Mouse (Mus musculus) myocyte (in vitro differentiated cells): ENCODE data around the gene Bicc1. TPM values are rescaled to one million over a fixed set of nuclear protein-coding genes. Genes with fewer than 3 reads are reported as not detected.
A peak's percentile ranks its signal among the peaks of the same experiment; 100 is the strongest.

Experiments
- H3K27me3 ChIP-seq: one replicate; pipeline ENCODE4 v1.6.1; 2011; ENCODE audit not compliant: control insufficient read depth, insufficient read depth, insufficient read length
- H3K36me3 ChIP-seq: one replicate; pipeline ENCODE4 v1.6.1; 2011; ENCODE audit not compliant: control insufficient read depth, insufficient read depth
- H3K4me2 ChIP-seq: one replicate; pipeline ENCODE4 v1.6.1; 2011; ENCODE audit warnings: low read depth, control low read depth
- H3K4me3 ChIP-seq: one replicate; pipeline ENCODE4 v1.5.1; 2011; ENCODE audit warnings: mild to moderate bottlenecking, control low read depth, moderate library complexity
- H3K79me2 ChIP-seq: one replicate; pipeline ENCODE4 v1.6.1; 2011; ENCODE audit not compliant: control insufficient read depth, insufficient read depth
- H3ac ChIP-seq: one replicate; pipeline ENCODE4 v1.6.1; 2011; ENCODE audit not compliant: control insufficient read depth, insufficient read length
- CEBPB ChIP-seq: IDR thresholded peaks from 2 replicates; pipeline ENCODE4 v1.6.1; 2011; ENCODE audit warnings: mild to moderate bottlenecking, moderate library complexity; ENCODE audit not compliant: poor library complexity, insufficient read depth, severe bottlenecking
- E2F4 ChIP-seq: IDR thresholded peaks from one replicate; pipeline ENCODE4 v1.6.1; 2011; ENCODE audit warnings: mild to moderate bottlenecking, control low read depth, moderate library complexity; ENCODE audit not compliant: insufficient read depth
- MAX ChIP-seq: IDR thresholded peaks from one replicate; pipeline ENCODE4 v1.6.1; 2011; ENCODE audit warnings: low read depth, mild to moderate bottlenecking, control low read depth
- MYOD1 ChIP-seq, 3 experiments: IDR thresholded peaks; one replicate each; pipeline ENCODE4 v1.6.1; 2011; ENCODE audit warnings: control low read depth in 2 of 3, low read depth in 2 of 3, mild to moderate bottlenecking in 2 of 3, moderate library complexity in 1 of 3; ENCODE audit not compliant: insufficient read length in 2 of 3, control insufficient read depth in 1 of 3
- MYOG ChIP-seq, 3 experiments: IDR thresholded peaks; one replicate each; pipeline ENCODE4 v1.6.1; 2011; ENCODE audit warnings: control low read depth in 2 of 3, low read depth in 2 of 3, mild to moderate bottlenecking in 2 of 3; ENCODE audit not compliant: insufficient read length in 2 of 3, control insufficient read depth in 1 of 3, insufficient read depth in 1 of 3
- POLR2A ChIP-seq: IDR thresholded peaks from one replicate; pipeline ENCODE4 v1.6.1; 2011; ENCODE audit warnings: low read depth, mild to moderate bottlenecking, control low read depth, moderate library complexity; ENCODE audit not compliant: insufficient read length
- POLR2AphosphoS2 ChIP-seq: IDR thresholded peaks from one replicate; pipeline ENCODE4 v1.6.1; 2011; ENCODE audit warnings: low read depth, control low read depth; ENCODE audit not compliant: insufficient read length
- REST ChIP-seq: IDR thresholded peaks from one replicate; pipeline ENCODE4 v1.6.1; 2011; ENCODE audit warnings: mild to moderate bottlenecking, control low read depth, moderate library complexity; ENCODE audit not compliant: insufficient read depth, insufficient read length
- SRF ChIP-seq: IDR thresholded peaks from one replicate; pipeline ENCODE4 v1.6.1; 2011; ENCODE audit warnings: low read depth; ENCODE audit not compliant: control insufficient read depth, insufficient read length
- TCF12 ChIP-seq: IDR thresholded peaks from one replicate; pipeline ENCODE4 v1.6.1; 2011; ENCODE audit warnings: mild to moderate bottlenecking, control low read depth; ENCODE audit not compliant: poor library complexity, insufficient read depth, severe bottlenecking
- TCF3 ChIP-seq: IDR thresholded peaks from one replicate; pipeline ENCODE4 v1.6.1; 2011; ENCODE audit warnings: low read depth, control low read depth; ENCODE audit not compliant: insufficient read length
- USF1 ChIP-seq: IDR thresholded peaks from one replicate; pipeline ENCODE4 v1.6.1; 2011; ENCODE audit warnings: low read depth, mild to moderate bottlenecking, control low read depth, moderate library complexity
- polyA plus RNA-seq: library from polyadenylated mRNA; unstranded; fragments of >200 nt; fragmentation: generic; extraction: Trizol; gene quantifications from one replicate; pipeline ENCODE4 v1.2.1, GENCODE M21; 2012; ENCODE audit warnings: missing spikeins

The Bicc1 gene
- polyA plus RNA-seq, 1 experiment = 4.6 TPM

DNA sequence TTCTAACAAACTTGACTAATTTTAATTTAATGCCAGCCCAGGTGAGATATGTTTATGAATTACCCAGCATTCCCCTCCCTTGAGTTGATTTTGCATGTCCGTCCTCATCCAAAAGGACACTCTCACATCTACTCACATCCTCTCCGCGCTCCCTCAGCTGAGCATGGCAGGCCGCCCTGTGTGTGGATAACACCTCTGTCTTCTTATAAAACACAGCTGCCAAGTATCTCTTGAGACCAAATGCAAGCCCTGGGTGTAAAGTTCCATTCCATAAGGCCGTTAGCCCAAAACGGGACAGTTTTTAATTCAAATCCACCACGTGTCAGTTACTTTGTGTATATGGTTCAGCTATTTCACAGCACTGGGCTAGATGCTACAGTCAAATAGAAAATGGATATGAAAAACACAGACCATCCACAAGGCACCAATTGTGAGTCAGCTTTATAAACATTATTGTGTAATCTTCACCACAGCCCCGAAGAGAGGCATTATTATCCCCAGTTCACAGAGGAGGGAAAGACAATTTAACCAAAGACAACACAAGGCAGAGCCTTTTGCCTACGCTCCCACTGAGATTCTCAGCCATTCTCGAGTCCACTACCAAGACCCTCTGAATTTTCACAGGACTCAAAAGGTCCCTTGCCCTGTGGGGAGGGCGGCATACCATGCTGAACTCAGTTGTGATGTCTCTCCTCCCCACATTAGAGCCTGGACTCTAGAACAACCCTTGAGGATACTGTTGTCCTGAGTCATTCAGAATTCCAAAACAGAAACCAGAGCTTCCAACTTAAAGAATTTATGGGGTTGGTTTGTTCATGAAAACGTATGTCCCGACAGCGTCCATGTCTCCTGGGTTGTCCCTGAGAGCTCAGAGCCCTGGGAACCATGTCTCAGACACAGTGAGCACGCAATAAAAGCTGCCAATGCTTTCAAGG is 12.6 kb downstream of the Bicc1 start:
- Histone ChIP-seq H3K79me2 (no peaks in the 10 kb centered on the region), H3K36me3 (no peaks in the 10 kb centered on the region), H3K4me2 (peak overlapping the region; percentile 90), H3ac (no peak overlapping the region), H3K27me3 (no peaks in the 10 kb centered on the region), H3K4me3 (peak overlapping the region; percentile 1)
- peak; percentile 91 for TF ChIP-seq CEBPB
- TF ChIP-seq USF1 = peak; percentile 6
- TF ChIP-seq POLR2AphosphoS2 = no peak

DNA sequence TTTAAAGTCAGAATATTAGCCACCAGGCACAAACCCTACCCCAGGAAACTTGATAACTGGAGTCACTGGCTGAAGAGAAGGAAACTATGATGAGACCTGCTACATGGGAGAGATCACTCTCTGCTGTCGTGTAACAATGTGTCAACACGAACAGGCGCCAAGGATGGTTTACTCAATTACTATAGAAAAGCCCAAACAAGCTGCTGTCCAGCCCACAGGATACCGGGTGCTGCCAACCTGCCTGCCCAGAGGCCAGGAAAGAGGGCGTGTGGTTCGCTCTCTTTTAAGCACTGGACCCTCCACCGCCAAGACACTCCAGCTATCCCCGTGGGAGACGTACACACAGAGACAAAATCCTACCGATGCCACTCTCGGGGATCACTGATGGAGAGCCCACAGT is 13.7 kb downstream of the Bicc1 start:
- TF ChIP-seq REST (no peak), TCF12 (no peak), CEBPB (no peak), SRF (no peak), POLR2A (no peak), POLR2AphosphoS2 (no peak)
- H3K79me2 ChIP-seq = no peaks in the 10 kb centered on the region
- H3K4me3 ChIP-seq = no peak overlapping the region
- no peaks in the 10 kb centered on the region for H3K27me3 ChIP-seq
- peak overlapping the region; percentile 90 for H3K4me2 ChIP-seq
- no peaks in the 10 kb centered on the region for H3K36me3 ChIP-seq
- H3ac ChIP-seq = no peak overlapping the region

- Histone ChIP-seq H3K4me2 (no peak overlapping the region), H3K4me3 (no peak overlapping the region), H3K79me2 (no peaks in the 10 kb centered on the region), H3ac (no peak overlapping the region), H3K36me3 (no peaks in the 10 kb centered on the region), H3K27me3 (no peaks in the 10 kb centered on the region)
- TF ChIP-seq POLR2AphosphoS2 (no peak), MYOD1 (IDR thresholded peaks at IDR 0.05; ENCODE audit: control insufficient read depth in 1 of 3, insufficient read length in 2 of 3, low read depth in 2 of 3) (no peak), USF1 (no peak), REST (no peak), TCF12 (no peak), MYOG (IDR thresholded peaks at IDR 0.05; ENCODE audit: control insufficient read depth in 1 of 3, insufficient read depth in 1 of 3, insufficient read length in 2 of 3, low read depth in 2 of 3) (no peak), MAX (no peak), TCF3 (no peak), POLR2A (no peak), CEBPB (no peak), SRF (no peak), E2F4 (no peak)
These were observed 15.3 kb downstream of the Bicc1 start for GRCm38 (mm10) chr10:71144191-71144590.

DNA sequence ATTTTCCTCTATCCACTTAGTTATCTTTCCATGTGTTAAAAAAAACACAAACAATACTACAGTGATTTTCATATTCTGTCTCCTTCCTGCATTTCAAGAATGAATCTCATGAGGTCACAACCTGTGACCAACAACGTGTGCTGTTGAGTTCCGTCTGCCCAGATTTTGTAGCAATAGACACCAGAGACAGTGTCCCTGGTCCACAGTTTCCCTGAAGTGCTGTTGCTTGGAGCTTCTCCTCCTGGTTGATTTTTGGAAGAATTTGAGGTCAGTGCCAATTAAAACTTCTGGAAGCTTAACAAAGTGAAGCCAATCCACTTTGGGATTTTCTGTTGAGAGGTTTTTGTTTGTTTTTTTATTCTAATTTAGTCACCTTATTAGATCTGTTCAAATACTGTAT is 16.9 kb downstream of the Bicc1 start:
- no peaks in the 10 kb centered on the region for H3K36me3 ChIP-seq
- no peak overlapping the region for H3ac ChIP-seq
- H3K4me2 ChIP-seq = no peak overlapping the region
- no peak for TF ChIP-seq REST
- TF ChIP-seq CEBPB = no peak
- no peak for TF ChIP-seq SRF
- no peak for TF ChIP-seq TCF12
- TF ChIP-seq MYOG (IDR thresholded peaks at IDR 0.05; ENCODE audit: control insufficient read depth in 1 of 3, insufficient read depth in 1 of 3, insufficient read length in 2 of 3, low read depth in 2 of 3) = no peak
- TF ChIP-seq MAX = no peak
- no peak for TF ChIP-seq POLR2AphosphoS2
- TF ChIP-seq MYOD1 (IDR thresholded peaks at IDR 0.05; ENCODE audit: control insufficient read depth in 1 of 3, insufficient read length in 2 of 3, low read depth in 2 of 3) = no peak
- no peak for TF ChIP-seq TCF3
- TF ChIP-seq E2F4 = no peak
- no peak for TF ChIP-seq POLR2A
- no peak for TF ChIP-seq USF1
- no peaks in the 10 kb centered on the region for H3K27me3 ChIP-seq
- no peaks in the 10 kb centered on the region for H3K79me2 ChIP-seq
- H3K4me3 ChIP-seq = no peak overlapping the region

GRCm38 (mm10) chr10:71140281-71140845 is 19.1 kb downstream of the Bicc1 start:
- H3K4me3 ChIP-seq = no peak overlapping the region
- no peaks in the 10 kb centered on the region for H3K36me3 ChIP-seq
- TF ChIP-seq POLR2A (no peak), MAX (no peak), MYOD1 (IDR thresholded peaks at IDR 0.05; ENCODE audit: control insufficient read depth in 1 of 3, insufficient read length in 2 of 3, low read depth in 2 of 3) (no peak), TCF12 (no peak), POLR2AphosphoS2 (no peak), E2F4 (no peak), CEBPB (no peak), REST (no peak), MYOG (IDR thresholded peaks at IDR 0.05; ENCODE audit: control insufficient read depth in 1 of 3, insufficient read depth in 1 of 3, insufficient read length in 2 of 3, low read depth in 2 of 3) (no peak), TCF3 (no peak), SRF (no peak), USF1 (no peak)
- H3K27me3 ChIP-seq = no peaks in the 10 kb centered on the region
- no peaks in the 10 kb centered on the region for H3K79me2 ChIP-seq
- no peak overlapping the region for H3ac ChIP-seq
- no peak overlapping the region for H3K4me2 ChIP-seq
